Mouse (Mus musculus): ENCODE results near the gene Six2.

DNA sequence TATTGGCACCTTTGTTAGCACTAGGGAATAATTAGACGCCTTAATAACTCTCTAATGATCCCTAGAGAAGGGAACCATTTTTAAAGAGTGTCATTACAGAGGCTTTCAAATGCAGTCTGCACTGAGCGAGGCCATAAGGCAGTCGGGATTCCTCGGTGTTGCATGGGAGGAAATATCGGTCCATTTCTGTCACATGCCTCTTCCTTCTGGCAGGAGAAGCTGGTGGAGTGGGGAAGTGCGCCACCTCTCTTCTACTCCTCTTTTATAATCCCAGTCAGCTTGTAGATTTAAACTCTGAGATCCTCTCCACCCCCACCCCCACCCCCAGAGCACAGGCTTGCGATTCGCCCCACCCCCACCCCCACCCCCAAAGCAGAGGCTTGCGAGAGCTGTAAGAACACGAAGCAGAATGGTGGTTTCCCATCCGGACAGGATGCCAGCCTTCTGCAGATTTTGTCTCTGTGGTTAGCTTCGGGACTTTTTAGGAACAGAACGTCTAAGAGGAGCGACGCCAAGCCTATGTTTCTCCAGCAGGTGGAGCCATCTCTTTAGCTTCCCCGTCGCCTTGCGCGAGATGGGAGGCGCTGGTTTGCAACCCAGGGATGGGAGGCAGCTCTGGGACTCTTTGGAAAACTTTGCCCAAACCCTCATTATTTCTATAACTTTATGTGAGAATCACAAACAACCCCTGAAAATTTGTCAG, 23.3 kb downstream of the Six2 start:
- TF ChIP-seq POLR2A (IDR thresholded peaks at IDR 0.05; ENCODE audit: control insufficient read depth, extremely low read depth, insufficient read depth, low read length, poor library complexity) (no peak), CTCF (IDR thresholded peaks at IDR 0.05; ENCODE audit: borderline replicate concordance, control insufficient read depth, extremely low read depth, insufficient read depth, low read length, poor library complexity) (0 out of 2 replicates have a peak, but pooled peaks have one; percentile 48)
